9 mouse cellular contexts compared by ENCODE assay signal in genomic region chr15:31542013-31542958, GRCm38 (mm10). TPM values are rescaled to one million over a fixed set of nuclear protein-coding genes. Genes with fewer than 3 reads are reported as not detected.
A peak's percentile ranks its signal among the peaks of the same experiment; 100 is the strongest.
DNase-seq lines count a peak whose midpoint lies in the region; ATAC-seq and TF ChIP-seq lines count a peak whose summit lies in the region.
"Had no signal": no experiment of that assay in that cellular context is flagged by ENCODE, and none has a peak within 500 bp of the region (broad histone marks: within the 10 kb centered on the region; RNA-seq: fewer than 3 reads in every experiment).

No protein-coding gene starts in this region.

- peak overlapping the region; percentile 72 for H3K27ac ChIP-seq in heart, embryonic 12.5 days (ENCODE audit: poor library complexity, severe bottlenecking)
- H3K27ac ChIP-seq in embryonic facial prominence, embryonic 14.5 days (replicated peaks; ENCODE audit: low read depth, low read length) = peak overlapping the region; percentile 4
- H3K27ac ChIP-seq in kidney, postnatal 0 days = peak overlapping the region; percentile 55
- H3K27ac ChIP-seq in midbrain, embryonic 14.5 days (replicated peaks; ENCODE audit: low read depth, low read length) = no peak overlapping the region
- H3K27ac ChIP-seq in thymus, adult 2 months (ENCODE audit: control insufficient read depth, insufficient read depth, low read length) = no peak overlapping the region

- H3K27me3 ChIP-seq in heart, embryonic 12.5 days (replicated peaks) = no peaks in the 10 kb centered on the region
- no peaks in the 10 kb centered on the region for H3K27me3 ChIP-seq in embryonic facial prominence, embryonic 14.5 days (replicated peaks; ENCODE audit: control insufficient read depth, insufficient read depth, low read length)
- H3K27me3 ChIP-seq in kidney, postnatal 0 days (ENCODE audit: insufficient read depth, low read length) = no peaks in the 10 kb centered on the region; the same call in 1 of the 2 replicates
- no peaks in the 10 kb centered on the region for H3K27me3 ChIP-seq in midbrain, embryonic 14.5 days (ENCODE audit: control insufficient read depth, insufficient read depth, low read length)
- H3K27me3 ChIP-seq in thymus, adult 2 months (ENCODE audit: control insufficient read depth, insufficient read depth, low read length) = no peaks in the 10 kb centered on the region

- H3K9ac ChIP-seq in heart, embryonic 12.5 days = 0 out of 2 replicates have a peak overlapping the region, but pooled peaks have one; percentile 32
- H3K9ac ChIP-seq in embryonic facial prominence, embryonic 14.5 days (ENCODE audit: low read depth, low read length) = peak overlapping the region; percentile 2; the same call in 1 of the 2 replicates
- no peak overlapping the region for H3K9ac ChIP-seq in kidney, postnatal 0 days (ENCODE audit: low read depth, low read length)
- no peak overlapping the region for H3K9ac ChIP-seq in midbrain, embryonic 14.5 days (replicated peaks; ENCODE audit: low read length)

- no peaks in the 10 kb centered on the region for H3K9me3 ChIP-seq in heart, embryonic 12.5 days (replicated peaks)
- H3K9me3 ChIP-seq in embryonic facial prominence, embryonic 14.5 days (ENCODE audit: control insufficient read depth, low read length) = no peaks in the 10 kb centered on the region
- H3K9me3 ChIP-seq in kidney, postnatal 0 days (replicated peaks; ENCODE audit: low read length) = no peaks in the 10 kb centered on the region
- no peaks in the 10 kb centered on the region for H3K9me3 ChIP-seq in midbrain, embryonic 14.5 days (ENCODE audit: control insufficient read depth, low read length)

- intact Hi-C loops in heart, postnatal 14 days (cut with DNase I) = no loop called here

- H3K4me2 ChIP-seq in heart, embryonic 12.5 days = peak overlapping the region; percentile 22; the same call in 1 of the 2 replicates
- 0 out of 2 replicates have a peak overlapping the region, but pooled peaks have one; percentile 11 for H3K4me2 ChIP-seq in embryonic facial prominence, embryonic 14.5 days (ENCODE audit: low read depth, low read length)
- peak overlapping the region; percentile 16; the same call in 1 of the 2 replicates for H3K4me2 ChIP-seq in kidney, postnatal 0 days (ENCODE audit: low read length)
- H3K4me2 ChIP-seq in midbrain, embryonic 14.5 days (ENCODE audit: low read length) = no peak overlapping the region

- no peak for TF ChIP-seq CTCF in kidney, postnatal 0 days (IDR thresholded peaks at IDR 0.05; ENCODE audit: low read depth)
- no peak for TF ChIP-seq CTCF in thymus, adult 2 months (IDR thresholded peaks at IDR 0.05; ENCODE audit: borderline replicate concordance, control insufficient read depth, extremely low read depth, insufficient read depth, low read length, poor library complexity)

- H3K36me3 ChIP-seq in heart, embryonic 12.5 days = no peaks in the 10 kb centered on the region
- H3K36me3 ChIP-seq in embryonic facial prominence, embryonic 14.5 days (ENCODE audit: control insufficient read depth, insufficient read depth, low read length) = no peaks in the 10 kb centered on the region
- H3K36me3 ChIP-seq in kidney, postnatal 0 days (ENCODE audit: insufficient read depth, low read length) = no peaks in the 10 kb centered on the region
- H3K36me3 ChIP-seq in midbrain, embryonic 14.5 days (ENCODE audit: control insufficient read depth, insufficient read depth, low read length) = no peaks in the 10 kb centered on the region
- no peaks in the 10 kb centered on the region for H3K36me3 ChIP-seq in thymus, adult 2 months (ENCODE audit: control insufficient read depth, insufficient read depth, low read length)

- no peak for TF ChIP-seq POLR2A in thymus, adult 2 months (IDR thresholded peaks at IDR 0.05; ENCODE audit: control insufficient read depth, extremely low read depth, insufficient read depth, low read length, poor library complexity)

- no peak for DNase-seq in heart, postnatal 14 days
- DNase-seq in embryonic facial prominence, embryonic 14.5 days (ENCODE audit: low spot score) = peak; percentile 77
- no peak for DNase-seq in kidney, postnatal 0 days (ENCODE audit: low spot score)
- DNase-seq in midbrain, embryonic 14.5 days = peak; percentile 53
- DNase-seq in cerebellum, adult 9-11 months = no peak
- no peak for DNase-seq in thymus, adult 2 months

- peaks cover 42% of the 10 kb centered on the region for H3K4me1 ChIP-seq in heart, embryonic 12.5 days (replicated peaks)
- H3K4me1 ChIP-seq in embryonic facial prominence, embryonic 14.5 days (ENCODE audit: control insufficient read depth, insufficient read depth, low read length) = peaks cover 20% of the 10 kb centered on the region
- H3K4me1 ChIP-seq in kidney, postnatal 0 days (replicated peaks; ENCODE audit: insufficient read depth, low read length) = peaks cover 13% of the 10 kb centered on the region
- peaks cover 12% of the 10 kb centered on the region for H3K4me1 ChIP-seq in midbrain, embryonic 14.5 days (ENCODE audit: control insufficient read depth, insufficient read depth, low read length)
- peaks cover 8% of the 10 kb centered on the region for H3K4me1 ChIP-seq in thymus, adult 2 months (replicated peaks; ENCODE audit: control insufficient read depth, insufficient read depth, low read length)

- no peak for ATAC-seq in heart, embryonic 12.5 days (ENCODE audit: insufficient number of reproducible peaks, low FRiP score)
- peak; percentile 61 for ATAC-seq in embryonic facial prominence, embryonic 14.5 days (ENCODE audit: low read depth)
- ATAC-seq in kidney, postnatal 0 days (replicated peaks; ENCODE audit: low FRiP score, low read depth) = no peak; the same call in 1 of the 2 replicates
- ATAC-seq in midbrain, embryonic 14.5 days (ENCODE audit: low FRiP score, low TSS enrichment) = peak; percentile 29; the same call in 1 of the 2 replicates
- ATAC-seq in erythroid progenitor cell, adult 5-6 weeks (replicated peaks; ENCODE audit: low FRiP score, poor library complexity, severe bottlenecking) = no peak

- 12% methylated on average over 10 of the region's 10 CpGs for WGBS in heart, embryonic 12.5 days
- 12% methylated on average over 10 of the region's 10 CpGs for WGBS in embryonic facial prominence, embryonic 14.5 days
- 16% methylated on average over 10 of the region's 10 CpGs for WGBS in kidney, postnatal 0 days
- WGBS in midbrain, embryonic 14.5 days = 5% methylated on average over 10 of the region's 10 CpGs
- WGBS in thymus, adult 2 months = 18% methylated on average over 10 of the region's 10 CpGs

- no peak overlapping the region for H3K4me3 ChIP-seq in heart, embryonic 12.5 days
- no peak overlapping the region for H3K4me3 ChIP-seq in embryonic facial prominence, embryonic 14.5 days (ENCODE audit: low read depth, low read length)
- H3K4me3 ChIP-seq in kidney, postnatal 0 days (replicated peaks; ENCODE audit: low read depth, low read length) = no peak overlapping the region
- no peak overlapping the region for H3K4me3 ChIP-seq in midbrain, embryonic 14.5 days (replicated peaks; ENCODE audit: low read depth, low read length)
- no peak overlapping the region for H3K4me3 ChIP-seq in thymus, adult 2 months (ENCODE audit: control insufficient read depth, insufficient read depth, low read length)

RNA-seq across cellular contexts. Expression of gene March6, which starts 11.4 kb away (rescaled TPM):
- 41.3 and 41.9 TPM in 2 replicates for polyA plus RNA-seq in heart, embryonic 12.5 days (2016; fragmentation: Nextera tagmentation; extraction: Ambion mirVana)
- 100 to 1,000 TPM; 106 to 108 TPM for total RNA-seq in heart, postnatal 14 days (2021)
- polyA plus RNA-seq in embryonic facial prominence, embryonic 14.5 days (2014; fragmentation: Nextera tagmentation; extraction: Ambion mirVana) = 33.8 and 35.5 TPM in 2 replicates
- 24.9 and 27.6 TPM in 2 replicates for polyA plus RNA-seq in kidney, postnatal 0 days (2015; fragmentation: Nextera tagmentation; extraction: Ambion mirVana)
- 87.2 and 117 TPM in 2 replicates for polyA plus RNA-seq in midbrain, embryonic 14.5 days (2014; fragmentation: Nextera tagmentation; extraction: Ambion mirVana)
- 48.3 and 78.4 TPM in 2 replicates for total RNA-seq in erythroid progenitor cell, adult 5-6 weeks (2015; ENCODE audit: low replicate concordance)
- 73.2 and 98.7 TPM in 2 replicates for total RNA-seq in erythroid progenitor cell, adult 5-6 weeks (2017; ENCODE audit: low replicate concordance)
- 24.0 and 27.3 TPM in 2 replicates for polyA plus RNA-seq in thymus, adult 2 months (2012; rRNA removed)

RNA-seq across cellular contexts. Expression of gene Cmbl, which starts 22.9 kb away (rescaled TPM):
- 6.6 and 8.0 TPM in 2 replicates for polyA plus RNA-seq in heart, embryonic 12.5 days (2016; fragmentation: Nextera tagmentation; extraction: Ambion mirVana)
- total RNA-seq in heart, postnatal 14 days (2021) = 10 to 100 TPM; 25.6 to 26.5 TPM
- polyA plus RNA-seq in embryonic facial prominence, embryonic 14.5 days (2014; fragmentation: Nextera tagmentation; extraction: Ambion mirVana) = 6.9 and 11.2 TPM in 2 replicates
- 60.0 and 66.9 TPM in 2 replicates for polyA plus RNA-seq in kidney, postnatal 0 days (2015; fragmentation: Nextera tagmentation; extraction: Ambion mirVana)
- 3.6 and 5.4 TPM in 2 replicates for polyA plus RNA-seq in midbrain, embryonic 14.5 days (2014; fragmentation: Nextera tagmentation; extraction: Ambion mirVana)
- total RNA-seq in erythroid progenitor cell, adult 5-6 weeks (2015; ENCODE audit: low replicate concordance) = 2.5 and 12.2 TPM in 2 replicates
- total RNA-seq in erythroid progenitor cell, adult 5-6 weeks (2017; ENCODE audit: low replicate concordance) = 7.3 and 8.3 TPM in 2 replicates
- polyA plus RNA-seq in thymus, adult 2 months (2012; rRNA removed) = 7.9 and 9.2 TPM in 2 replicates
- total RNA-seq: neutrophil, adult 5-6 weeks had no signal

RNA-seq across cellular contexts. Expression of gene Cct5, which starts 59.3 kb away (rescaled TPM):
- polyA plus RNA-seq in heart, embryonic 12.5 days (2016; fragmentation: Nextera tagmentation; extraction: Ambion mirVana) = 397 and 401 TPM in 2 replicates
- total RNA-seq in heart, postnatal 14 days (2021) = 100 to 1,000 TPM; 144 to 154 TPM
- polyA plus RNA-seq in embryonic facial prominence, embryonic 14.5 days (2014; fragmentation: Nextera tagmentation; extraction: Ambion mirVana) = 494 and 532 TPM in 2 replicates
- 429 and 450 TPM in 2 replicates for polyA plus RNA-seq in kidney, postnatal 0 days (2015; fragmentation: Nextera tagmentation; extraction: Ambion mirVana)
- polyA plus RNA-seq in midbrain, embryonic 14.5 days (2014; fragmentation: Nextera tagmentation; extraction: Ambion mirVana) = 520 and 567 TPM in 2 replicates
- 149 and 170 TPM in 2 replicates for total RNA-seq in erythroid progenitor cell, adult 5-6 weeks (2015; ENCODE audit: low replicate concordance)
- total RNA-seq in erythroid progenitor cell, adult 5-6 weeks (2017; ENCODE audit: low replicate concordance) = 85.0 and 107 TPM in 2 replicates
- 139 and 148 TPM in 2 replicates for polyA plus RNA-seq in thymus, adult 2 months (2012; rRNA removed)

RNA-seq across cellular contexts. Expression of gene Fam173b, which starts 59.4 kb away (rescaled TPM):
- 12.7 TPM in 2 replicates for polyA plus RNA-seq in heart, embryonic 12.5 days (2016; fragmentation: Nextera tagmentation; extraction: Ambion mirVana)
- 10 to 100 TPM; 17.1 to 19.9 TPM for total RNA-seq in heart, postnatal 14 days (2021)
- 11.7 and 16.2 TPM in 2 replicates for polyA plus RNA-seq in embryonic facial prominence, embryonic 14.5 days (2014; fragmentation: Nextera tagmentation; extraction: Ambion mirVana)
- polyA plus RNA-seq in kidney, postnatal 0 days (2015; fragmentation: Nextera tagmentation; extraction: Ambion mirVana) = 14.6 and 15.5 TPM in 2 replicates
- polyA plus RNA-seq in midbrain, embryonic 14.5 days (2014; fragmentation: Nextera tagmentation; extraction: Ambion mirVana) = 9.5 and 10.0 TPM in 2 replicates
- 5.0 and 12.6 TPM in 2 replicates for total RNA-seq in erythroid progenitor cell, adult 5-6 weeks (2015; ENCODE audit: low replicate concordance)
- total RNA-seq in erythroid progenitor cell, adult 5-6 weeks (2017; ENCODE audit: low replicate concordance) = 2.5 and 6.8 TPM in 2 replicates
- 8.2 and 8.4 TPM in 2 replicates for polyA plus RNA-seq in thymus, adult 2 months (2012; rRNA removed)

Comparison
In these comparisons a context has a peak if more than half of its experiments do, and no peak if none do; other contexts are left out.
1. ATAC-seq: peak in embryonic facial prominence, embryonic 14.5 days (single experiment) and midbrain, embryonic 14.5 days (single experiment); none in heart, embryonic 12.5 days (single experiment), kidney, postnatal 0 days (single experiment) and erythroid progenitor cell, adult 5-6 weeks (single experiment).
2. H3K27ac ChIP-seq: peak in heart, embryonic 12.5 days (single experiment), embryonic facial prominence, embryonic 14.5 days (single experiment) and kidney, postnatal 0 days (single experiment); none in midbrain, embryonic 14.5 days (single experiment) and thymus, adult 2 months (single experiment).
3. H3K9ac ChIP-seq: peak in heart, embryonic 12.5 days (single experiment) and embryonic facial prominence, embryonic 14.5 days (single experiment); none in kidney, postnatal 0 days (single experiment) and midbrain, embryonic 14.5 days (single experiment).
4. DNase-seq: peak in embryonic facial prominence, embryonic 14.5 days (single experiment) and midbrain, embryonic 14.5 days (single experiment); none in heart, postnatal 14 days (0 of 2), kidney, postnatal 0 days (single experiment), cerebellum, adult 9-11 months (single experiment) and thymus, adult 2 months (single experiment).